Mouse (Mus musculus) liver, embryonic 15.5 days (tissue): ENCODE results near the gene Cd300ld4. TPM values are rescaled to one million over a fixed set of nuclear protein-coding genes. Genes with fewer than 3 reads are reported as not detected.
A peak's percentile ranks its signal among the peaks of the same experiment; 100 is the strongest.
"Not testable (repeated sequence)": the region's sequence is repeated elsewhere in the genome, so short reads cannot be mapped to it uniquely, and the experiment has no call there.

ENCODE experiments used
- ATAC-seq: fragments of 200-750 bp; cut with Nextera tagmentation; 2 replicates; pipeline ENCODE4 v1.8.0; 2017; ENCODE audit warnings: moderate number of reproducible peaks, mild to moderate bottlenecking, moderate library complexity; ENCODE audit not compliant: insufficient read depth
- H3K27ac ChIP-seq: fragments of 300-500 bp; sonication (generic); replicated peaks from 2 replicates; pipeline ENCODE4 v1.5.1; 2015; ENCODE audit warnings: mild to moderate bottlenecking, inconsistent platforms
- H3K27me3 ChIP-seq: fragments of 300-500 bp; sonication (generic); 2 replicates; pipeline ENCODE4 v1.6.1; 2015; ENCODE audit warnings: mild to moderate bottlenecking, inconsistent platforms
- H3K36me3 ChIP-seq: fragments of 300-500 bp; sonication (generic); replicated peaks from 2 replicates; pipeline ENCODE4 v1.6.1; 2015; ENCODE audit warnings: moderate library complexity, mild to moderate bottlenecking, inconsistent platforms
- H3K4me1 ChIP-seq: fragments of 300-500 bp; sonication (generic); replicated peaks from 2 replicates; pipeline ENCODE4 v1.6.1; 2015; ENCODE audit warnings: inconsistent platforms
- H3K4me2 ChIP-seq: fragments of 300-500 bp; sonication (generic); 2 replicates; pipeline ENCODE4 v1.6.1; 2015; ENCODE audit warnings: moderate library complexity, mild to moderate bottlenecking, inconsistent platforms
- H3K4me3 ChIP-seq: fragments of 300-500 bp; sonication (generic); replicated peaks from 2 replicates; pipeline ENCODE4 v1.5.1; 2015; ENCODE audit warnings: mild to moderate bottlenecking, inconsistent platforms
- H3K9ac ChIP-seq: fragments of 300-500 bp; sonication (generic); 2 replicates; pipeline ENCODE4 v1.6.1; 2015; ENCODE audit warnings: moderate library complexity, mild to moderate bottlenecking, inconsistent platforms
- H3K9me3 ChIP-seq: fragments of 300-500 bp; sonication (generic); replicated peaks from 2 replicates; pipeline ENCODE4 v1.6.1; 2016; ENCODE audit warnings: inconsistent platforms
- WGBS: fragments of 180-500 bp; shearing (Covaris S2); methylation state at CpG from one replicate; pipeline ENCODE4 v1.1.7; 2015; ENCODE audit warnings: mixed read lengths; ENCODE audit not compliant: insufficient replicate concordance; 5-methylcytosine and 5-hydroxymethylcytosine counted together
- polyA plus RNA-seq: library from polyadenylated mRNA; unstranded; fragments of >200 nt; fragmentation: Nextera tagmentation; extraction: Ambion mirVana; gene quantifications from 2 replicates; pipeline ENCODE4 v1.2.1, GENCODE M21; 2015

Gene Cd300ld4
- polyA plus RNA-seq, result not detected in 2 replicates

DNA sequence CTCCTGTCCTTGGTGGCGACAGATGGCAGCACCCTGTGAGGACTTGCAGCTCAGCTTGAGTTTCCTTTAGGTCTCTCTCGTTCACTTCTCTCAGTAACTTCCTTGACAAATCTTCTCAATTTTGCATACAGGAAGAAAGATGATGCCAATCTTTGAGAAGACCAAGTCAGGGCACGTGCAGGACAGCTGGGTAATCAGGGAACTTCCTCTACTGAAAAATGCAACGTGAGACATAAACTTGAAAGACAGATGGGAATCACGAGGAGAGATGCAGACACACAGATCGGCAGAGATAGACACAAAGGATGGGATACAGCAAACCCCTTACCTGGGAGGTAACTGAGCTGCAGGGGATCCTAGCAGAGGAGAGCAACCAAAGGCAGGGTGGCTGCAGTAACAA is at the start of gene Cd300ld4:
Gene Cd300ld4 (minus strand): TSS at position 101 of the 400 bp plus-strand sequence.
- ATAC-seq, H3K36me3 ChIP-seq, H3K27ac ChIP-seq, H3K9ac ChIP-seq, H3K27me3 ChIP-seq, H3K4me2 ChIP-seq, H3K4me3 ChIP-seq, H3K4me1 ChIP-seq, H3K9me3 ChIP-seq: not testable (repeated sequence)
- no CpG with 5 or more reads among the region's 6 CpGs for WGBS

GRCm38 (mm10) chr11:115075859-115076258 is 49.0 kb upstream of the Cd300ld4 start:
- H3K9me3 ChIP-seq, result no peaks in the 10 kb centered on the region
- H3K4me1 ChIP-seq, result 0 out of 2 replicates have a peak, but pooled peaks cover 24% of the 10 kb centered on the region
- H3K4me2 ChIP-seq, result peak overlapping the region; percentile 2; the same call in 1 of the 2 replicates
- 18% methylated on average over 5 of the region's 5 CpGs for WGBS
- ATAC-seq, result no peak; the same call in 1 of the 2 replicates
- H3K27ac ChIP-seq, result peak overlapping the region; percentile 67; the same call in 1 of the 2 replicates
- no peak overlapping the region for H3K4me3 ChIP-seq
- no peaks in the 10 kb centered on the region for H3K36me3 ChIP-seq
- no peaks in the 10 kb centered on the region for H3K27me3 ChIP-seq
- H3K9ac ChIP-seq, result no peak overlapping the region

DNA sequence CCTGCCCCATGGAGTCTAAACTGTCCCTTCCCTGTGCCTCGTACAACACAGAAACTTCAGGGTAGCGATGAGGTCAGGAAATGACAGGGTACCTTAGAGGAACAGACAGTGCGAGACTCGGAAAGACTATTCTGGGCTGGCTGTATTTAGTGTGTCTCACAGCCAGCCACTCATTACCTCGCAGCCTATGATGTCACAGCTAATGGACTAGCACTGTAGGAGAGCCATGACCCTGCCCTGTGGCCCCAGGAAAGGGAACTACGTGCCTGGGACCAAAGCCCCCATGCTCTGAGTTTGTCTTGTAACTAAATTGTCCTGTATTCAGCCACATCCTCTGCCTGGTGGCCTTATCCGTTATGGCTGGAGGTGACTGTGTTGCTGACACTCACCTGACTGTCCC is 48.6 kb upstream of the Cd300ld4 start:
- Histone ChIP-seq H3K4me3 (no peak overlapping the region), H3K36me3 (no peaks in the 10 kb centered on the region), H3K9ac (no peak overlapping the region), H3K9me3 (no peaks in the 10 kb centered on the region), H3K27me3 (no peaks in the 10 kb centered on the region), H3K4me2 (0 out of 2 replicates have a peak overlapping the region, but pooled peaks have one; percentile 7), H3K27ac (peak overlapping the region; percentile 67), H3K4me1 (0 out of 2 replicates have a peak, but pooled peaks cover 24% of the 10 kb centered on the region)
- 15% methylated on average over 7 of the region's 7 CpGs for WGBS
- peak; percentile 54 for ATAC-seq

- Histone ChIP-seq H3K9ac (no peak overlapping the region), H3K4me2 (no peak overlapping the region), H3K27ac (no peak overlapping the region), H3K9me3 (no peaks in the 10 kb centered on the region), H3K27me3 (no peaks in the 10 kb centered on the region), H3K4me1 (0 out of 2 replicates have a peak, but pooled peaks cover 17% of the 10 kb centered on the region), H3K4me3 (no peak overlapping the region), H3K36me3 (no peaks in the 10 kb centered on the region)
- no peak for ATAC-seq
- WGBS, result 60% methylated on average over 5 of the region's 5 CpGs
Observed at GRCm38 (mm10) chr11:115073002-115073401, 46.2 kb upstream of the Cd300ld4 start.

- Histone ChIP-seq H3K27ac (no peak overlapping the region), H3K9me3 (no peaks in the 10 kb centered on the region), H3K9ac (no peak overlapping the region), H3K27me3 (no peaks in the 10 kb centered on the region), H3K4me1 (0 out of 2 replicates have a peak, but pooled peaks cover 17% of the 10 kb centered on the region), H3K4me3 (no peak overlapping the region), H3K36me3 (no peaks in the 10 kb centered on the region), H3K4me2 (peak overlapping the region; percentile 13; the same call in 1 of the 2 replicates)
- WGBS, result 12% methylated on average over 14 of the region's 14 CpGs
- no peak for ATAC-seq
Observed at GRCm38 (mm10) chr11:115071631-115072294, 45.0 kb upstream of the Cd300ld4 start.

DNA sequence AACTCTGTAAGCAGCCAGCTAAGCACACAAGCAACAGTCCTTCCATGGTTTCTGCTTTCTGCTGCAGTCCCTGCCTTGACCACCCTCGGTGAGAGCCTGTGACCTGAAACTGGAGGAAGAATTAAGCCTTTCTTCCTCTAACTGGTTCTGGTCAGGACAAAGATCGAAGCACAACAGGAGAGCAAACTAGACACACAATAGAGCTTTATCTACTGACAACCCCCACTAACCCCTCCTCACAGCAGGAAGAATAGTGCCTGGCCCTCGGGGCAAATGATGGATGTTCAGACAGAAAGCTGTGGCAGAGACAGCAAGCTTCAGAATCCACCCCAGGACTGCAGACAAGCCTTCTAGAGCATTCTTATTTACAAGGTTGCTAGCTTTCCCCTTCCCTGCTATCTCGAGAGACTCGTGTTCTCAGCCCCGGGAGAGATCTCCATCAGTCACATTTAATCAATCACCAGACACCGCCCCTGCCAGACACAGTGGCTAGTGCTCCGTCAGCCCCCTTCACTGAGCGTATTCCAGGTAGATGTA is 44.3 kb upstream of the Cd300ld4 start:
- no peaks in the 10 kb centered on the region for H3K27me3 ChIP-seq
- H3K9ac ChIP-seq, result no peak overlapping the region
- H3K27ac ChIP-seq, result no peak overlapping the region
- no peak overlapping the region for H3K4me2 ChIP-seq
- 10% methylated on average over 9 of the region's 9 CpGs for WGBS
- no peaks in the 10 kb centered on the region for H3K36me3 ChIP-seq
- no peaks in the 10 kb centered on the region for H3K9me3 ChIP-seq
- H3K4me3 ChIP-seq, result no peak overlapping the region
- ATAC-seq, result no peak
- H3K4me1 ChIP-seq, result 0 out of 2 replicates have a peak, but pooled peaks cover 15% of the 10 kb centered on the region

- Histone ChIP-seq H3K4me2 (no peak overlapping the region), H3K9me3 (no peaks in the 10 kb centered on the region), H3K9ac (no peak overlapping the region), H3K27me3 (no peaks in the 10 kb centered on the region), H3K36me3 (no peaks in the 10 kb centered on the region), H3K27ac (no peak overlapping the region), H3K4me3 (no peak overlapping the region), H3K4me1 (0 out of 2 replicates have a peak, but pooled peaks cover 7% of the 10 kb centered on the region)
- no peak for ATAC-seq
- 36% methylated on average over 6 of the region's 6 CpGs for WGBS
Observed at GRCm38 (mm10) chr11:115066768-115067167, 40.0 kb upstream of the Cd300ld4 start.

DNA sequence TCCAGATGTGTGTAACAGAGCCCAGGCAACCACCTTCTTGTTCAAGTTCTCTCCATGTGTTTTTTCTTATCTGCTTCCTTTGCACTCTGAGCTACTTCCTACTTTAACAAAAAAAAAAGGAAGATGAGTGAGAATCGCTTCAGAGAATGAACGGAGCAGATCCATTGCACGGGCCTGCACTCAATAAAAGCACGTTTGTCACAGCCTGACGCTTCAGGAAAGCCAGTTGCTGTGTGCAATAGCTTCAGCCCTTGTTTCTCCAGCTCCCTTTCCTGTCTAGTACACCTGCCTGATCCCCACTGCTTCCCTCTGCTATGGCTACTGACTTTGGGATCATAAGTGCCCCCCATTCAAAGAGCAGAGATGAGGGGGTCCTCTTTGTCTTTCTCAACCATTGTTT is 35.3 kb upstream of the Cd300ld4 start, which contains the start of gene Cd300e:
Gene Cd300e (minus strand): TSS at position 101 of the 400 bp plus-strand sequence.
- no peaks in the 10 kb centered on the region for H3K4me1 ChIP-seq
- no peak for ATAC-seq
- no peak within 1 kb of the TSS for H3K4me2 ChIP-seq
- H3K27ac ChIP-seq, result no peak within 1 kb of the TSS
- no peak within 1 kb of the TSS for H3K4me3 ChIP-seq
- no peaks in the 10 kb centered on the region for H3K27me3 ChIP-seq
- WGBS, result 10% methylated on average over 5 of the region's 5 CpGs
- H3K9me3 ChIP-seq, result no peaks in the 10 kb centered on the region
- no peaks in the 10 kb centered on the region for H3K36me3 ChIP-seq
- H3K9ac ChIP-seq, result no peak within 1 kb of the TSS

DNA sequence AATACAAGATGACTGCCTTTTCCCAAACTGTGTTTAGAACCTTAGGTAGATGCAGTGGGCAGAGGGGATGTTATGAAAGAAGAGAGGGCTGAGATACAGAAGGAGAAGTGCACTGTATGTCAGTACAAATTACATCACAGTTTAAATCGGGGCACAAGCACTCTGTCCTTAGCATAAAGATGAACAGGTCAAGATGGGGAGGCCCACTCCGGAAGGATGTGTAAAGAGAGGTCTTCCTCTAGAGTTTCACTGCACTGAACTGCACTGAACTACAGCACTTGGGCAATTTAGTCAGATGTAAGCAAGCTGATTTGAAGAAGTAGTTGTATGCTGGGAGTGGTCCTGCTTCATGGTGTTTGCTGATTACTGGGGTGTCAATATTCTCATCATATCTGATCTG is 33.0 kb upstream of the Cd300ld4 start:
- ATAC-seq, result no peak
- WGBS, result 33% methylated on average over 2 of the region's 2 CpGs
- no peaks in the 10 kb centered on the region for H3K4me1 ChIP-seq

GRCm38 (mm10) chr11:115058701-115059100 is 31.9 kb upstream of the Cd300ld4 start:
- Histone ChIP-seq H3K9ac (no peak overlapping the region), H3K9me3 (no peaks in the 10 kb centered on the region), H3K4me2 (no peak overlapping the region), H3K4me3 (no peak overlapping the region), H3K27me3 (no peaks in the 10 kb centered on the region; the same call in 1 of the 2 replicates), H3K36me3 (no peaks in the 10 kb centered on the region), H3K4me1 (no peaks in the 10 kb centered on the region), H3K27ac (no peak overlapping the region)
- no peak for ATAC-seq
- WGBS, result 42% methylated on average over 4 of the region's 4 CpGs

More for the DNA sequence above, 33.0 kb upstream of the Cd300ld4 start:
- Histone ChIP-seq H3K36me3 (no peaks in the 10 kb centered on the region), H3K27me3 (no peaks in the 10 kb centered on the region; the same call in 1 of the 2 replicates), H3K27ac (no peak overlapping the region), H3K4me3 (no peak overlapping the region), H3K9ac (no peak overlapping the region), H3K9me3 (no peaks in the 10 kb centered on the region), H3K4me2 (no peak overlapping the region)

DNA sequence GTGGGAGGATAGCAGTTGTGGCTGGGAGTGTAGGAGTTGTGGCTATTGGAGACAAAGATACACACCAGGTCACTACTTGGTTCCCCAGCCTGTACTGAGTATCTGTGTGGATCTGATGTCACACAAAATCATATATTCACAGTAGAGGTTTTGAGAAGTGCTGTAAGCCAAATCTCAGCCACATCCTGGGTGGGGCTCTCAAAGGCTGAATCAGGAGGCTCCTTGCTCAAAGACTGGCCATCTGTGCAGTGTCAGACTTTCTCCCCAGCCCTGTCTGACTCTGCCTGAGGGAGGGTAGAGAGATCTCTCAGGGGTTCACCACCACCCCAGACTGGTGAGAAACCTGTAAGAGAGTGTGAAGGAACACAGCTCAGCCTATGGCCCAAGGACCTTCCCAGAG is 27.7 kb upstream of the Cd300ld4 start:
- Histone ChIP-seq H3K36me3 (no peaks in the 10 kb centered on the region), H3K9ac (no peak overlapping the region), H3K4me2 (no peak overlapping the region), H3K9me3 (no peaks in the 10 kb centered on the region), H3K27ac (no peak overlapping the region), H3K27me3 (no peaks in the 10 kb centered on the region; the same call in 1 of the 2 replicates), H3K4me1 (no peaks in the 10 kb centered on the region), H3K4me3 (no peak overlapping the region)
- ATAC-seq, result no peak
